Mouse (Mus musculus) hindbrain, embryonic 13.5 days (tissue): ENCODE measurements at regions not wholly inside any gene's neighbourhood (a gene's known extent, or its start where the extent isn't known, plus 50 kb on each side); places are given as distances from the start of the nearest gene placed in this dataset.

Source experiments
- ATAC-seq: fragments of 200-750 bp; cut with Nextera tagmentation; 2 replicates; pipeline ENCODE4 v1.8.0; 2017; ENCODE audit warnings: moderate TSS enrichment; ENCODE audit not compliant: low FRiP score
- H3K27ac ChIP-seq: fragments of 300-500 bp; sonication (generic); 2 replicates; pipeline ENCODE4 v1.5.1; 2015; ENCODE audit warnings: inconsistent platforms, mild to moderate bottlenecking, moderate library complexity
- H3K27me3 ChIP-seq: fragments of 300-500 bp; sonication (generic); 2 replicates; pipeline ENCODE4 v1.6.1; 2015; ENCODE audit warnings: mild to moderate bottlenecking, inconsistent platforms
- H3K36me3 ChIP-seq: fragments of 300-500 bp; sonication (generic); 2 replicates; pipeline ENCODE4 v1.6.1; 2015; ENCODE audit warnings: mild to moderate bottlenecking, inconsistent platforms
- H3K4me1 ChIP-seq: fragments of 300-500 bp; sonication (generic); replicated peaks from 2 replicates; pipeline ENCODE4 v1.6.1; 2015; ENCODE audit warnings: inconsistent platforms
- H3K4me2 ChIP-seq: fragments of 300-500 bp; sonication (generic); 2 replicates; pipeline ENCODE4 v1.6.1; 2015; ENCODE audit warnings: inconsistent platforms, mild to moderate bottlenecking, moderate library complexity
- H3K4me3 ChIP-seq: fragments of 300-500 bp; sonication (generic); 2 replicates; pipeline ENCODE4 v1.5.1; 2015; ENCODE audit warnings: mild to moderate bottlenecking, inconsistent platforms
- H3K9ac ChIP-seq: fragments of 300-500 bp; sonication (generic); 2 replicates; pipeline ENCODE4 v1.6.1; 2015; ENCODE audit warnings: mild to moderate bottlenecking, inconsistent platforms
- H3K9me3 ChIP-seq: fragments of 300-500 bp; sonication (generic); 2 replicates; pipeline ENCODE4 v1.6.1; 2016; ENCODE audit warnings: inconsistent platforms
- whole genome bisulfite sequencing: fragments of 180-500 bp; shearing (Covaris S2); methylation state at CpG from one replicate; pipeline ENCODE4 v1.1.7; 2015; 5-methylcytosine and 5-hydroxymethylcytosine counted together

GRCm38 (mm10) chr12:12812873-12813272, 128.8 kb downstream of the Mycn start:
- H3K36me3 ChIP-seq = no peaks in the 10 kb centered on the region
- H3K9me3 ChIP-seq = no peaks in the 10 kb centered on the region
- H3K27ac ChIP-seq = peak overlapping the region; percentile 55
- peaks cover 27% of the 10 kb centered on the region for H3K4me1 ChIP-seq
- H3K4me3 ChIP-seq = no peak overlapping the region
- no peaks in the 10 kb centered on the region for H3K27me3 ChIP-seq
- 18% methylated on average over 6 of the region's 6 CpGs for WGBS
- H3K4me2 ChIP-seq = no peak overlapping the region
- peak; percentile 64 for ATAC-seq
- H3K9ac ChIP-seq = no peak overlapping the region

DNA sequence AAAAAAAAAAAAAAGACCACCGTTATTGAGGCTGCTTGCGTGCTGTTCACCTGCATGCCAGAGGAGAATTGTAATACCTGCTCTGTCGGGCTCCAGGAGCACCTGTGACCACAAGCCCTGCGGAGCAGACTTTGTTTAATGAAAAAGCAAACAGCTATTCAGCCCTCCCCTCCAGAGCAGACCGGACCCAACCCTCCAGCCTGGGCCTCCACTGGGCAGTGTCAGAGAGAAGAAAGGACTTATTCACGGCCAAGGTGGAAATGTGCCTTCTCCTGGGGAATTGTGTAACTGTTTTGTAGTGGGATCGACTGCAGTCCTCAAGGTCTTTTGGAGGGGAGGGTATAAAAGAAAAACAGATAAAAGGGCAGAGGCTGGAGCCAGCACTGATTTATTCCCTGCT, 130.8 kb downstream of the Mycn start:
- Histone ChIP-seq H3K27me3 (no peaks in the 10 kb centered on the region), H3K4me1 (peaks cover 27% of the 10 kb centered on the region), H3K9me3 (no peaks in the 10 kb centered on the region), H3K4me2 (peak overlapping the region; percentile 31), H3K9ac (0 out of 2 replicates have a peak overlapping the region, but pooled peaks have one; percentile 51), H3K36me3 (no peaks in the 10 kb centered on the region), H3K4me3 (no peak overlapping the region), H3K27ac (peak overlapping the region; percentile 81)
- no peak for ATAC-seq
- WGBS = 5% methylated on average over 7 of the region's 7 CpGs

GRCm38 (mm10) chr12:12810159-12810885, 131.4 kb downstream of the Mycn start:
- H3K27me3 ChIP-seq = no peaks in the 10 kb centered on the region
- H3K9me3 ChIP-seq = no peaks in the 10 kb centered on the region
- H3K36me3 ChIP-seq = no peaks in the 10 kb centered on the region
- no peak overlapping the region for H3K4me3 ChIP-seq
- peaks cover 27% of the 10 kb centered on the region for H3K4me1 ChIP-seq
- ATAC-seq = peak; percentile 69
- H3K9ac ChIP-seq = peak overlapping the region; percentile 51
- H3K27ac ChIP-seq = peak overlapping the region; percentile 81
- H3K4me2 ChIP-seq = peak overlapping the region; percentile 31
- 2% methylated on average over 16 of the region's 16 CpGs for WGBS

DNA sequence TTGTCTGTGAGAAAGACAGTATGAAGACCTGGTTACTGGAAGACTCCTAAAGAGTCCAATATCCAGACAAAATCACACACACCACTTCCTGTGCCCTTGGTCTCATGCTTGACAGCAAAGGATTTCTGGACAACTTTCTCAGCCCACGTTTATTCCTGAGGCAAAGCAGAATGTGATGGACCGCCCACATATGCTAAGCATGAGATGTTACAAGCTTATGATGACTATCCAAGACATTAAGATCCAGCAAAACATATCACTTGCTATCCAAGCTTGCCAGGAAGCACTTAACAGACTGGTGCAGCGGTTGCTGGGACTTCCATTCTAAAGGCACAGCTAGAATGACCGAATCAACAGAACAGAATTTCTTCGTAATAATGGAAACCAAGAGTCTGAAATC, 133.6 kb downstream of the Mycn start:
- H3K4me3 ChIP-seq = no peak overlapping the region
- no peak overlapping the region for H3K9ac ChIP-seq
- no peaks in the 10 kb centered on the region for H3K9me3 ChIP-seq
- H3K27ac ChIP-seq = no peak overlapping the region
- H3K36me3 ChIP-seq = no peaks in the 10 kb centered on the region
- 91% methylated on average over 5 of the region's 5 CpGs for WGBS
- peaks cover 33% of the 10 kb centered on the region for H3K4me1 ChIP-seq
- no peak for ATAC-seq
- H3K4me2 ChIP-seq = no peak overlapping the region
- H3K27me3 ChIP-seq = no peaks in the 10 kb centered on the region

DNA sequence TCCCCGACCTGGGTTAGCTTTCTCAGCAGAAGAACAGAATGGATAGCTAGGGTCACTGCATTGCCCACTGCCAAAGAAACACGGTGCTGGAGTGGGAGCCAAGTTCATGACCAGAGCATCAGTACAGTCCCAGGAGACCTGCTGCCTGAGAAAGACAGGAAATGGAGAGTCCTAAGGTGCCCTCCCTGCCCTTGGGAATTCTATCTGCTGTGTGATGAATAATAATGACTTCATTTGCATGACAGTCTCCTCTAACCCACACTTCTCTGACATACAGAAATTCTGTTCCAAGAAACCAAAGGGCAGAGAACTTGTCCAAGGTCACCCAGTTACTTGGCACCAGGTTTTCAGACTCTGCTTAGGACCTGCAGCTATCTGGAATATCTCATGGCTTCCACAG, 138.1 kb downstream of the Mycn start:
- 37% methylated on average over 2 of the region's 2 CpGs for WGBS
- Histone ChIP-seq H3K9me3 (no peaks in the 10 kb centered on the region), H3K27me3 (no peaks in the 10 kb centered on the region), H3K4me1 (peaks cover 13% of the 10 kb centered on the region), H3K27ac (no peak overlapping the region), H3K4me3 (no peak overlapping the region), H3K36me3 (no peaks in the 10 kb centered on the region), H3K4me2 (no peak overlapping the region), H3K9ac (no peak overlapping the region)
- no peak for ATAC-seq

- Histone ChIP-seq H3K4me2 (no peak overlapping the region), H3K4me3 (no peak overlapping the region), H3K9ac (peak overlapping the region; percentile 51; the same call in 1 of the 2 replicates), H3K9me3 (no peaks in the 10 kb centered on the region), H3K36me3 (no peaks in the 10 kb centered on the region), H3K27me3 (no peaks in the 10 kb centered on the region), H3K27ac (no peak overlapping the region), H3K4me1 (peaks cover 13% of the 10 kb centered on the region)
- peak; percentile 60 for ATAC-seq
- 7% methylated on average over 11 of the region's 11 CpGs for WGBS
Measured at GRCm38 (mm10) chr12:12802396-12802795, 139.3 kb downstream of the Mycn start.

- WGBS = 53% methylated on average over 11 of the region's 11 CpGs
- peaks cover 13% of the 10 kb centered on the region for H3K4me1 ChIP-seq
- H3K9me3 ChIP-seq = no peaks in the 10 kb centered on the region
- H3K27me3 ChIP-seq = peaks cover 2% of the 10 kb centered on the region; the same call in 1 of the 2 replicates
- no peak overlapping the region for H3K4me2 ChIP-seq
- no peaks in the 10 kb centered on the region for H3K36me3 ChIP-seq
- H3K9ac ChIP-seq = no peak overlapping the region
- H3K4me3 ChIP-seq = no peak overlapping the region
- no peak overlapping the region for H3K27ac ChIP-seq
- ATAC-seq = no peak
Measured at GRCm38 (mm10) chr12:12801700-12802099, 140.0 kb downstream of the Mycn start.

- H3K4me2 ChIP-seq = no peak overlapping the region
- H3K36me3 ChIP-seq = no peaks in the 10 kb centered on the region
- ATAC-seq = no peak
- no peak overlapping the region for H3K9ac ChIP-seq
- peaks cover 13% of the 10 kb centered on the region for H3K4me1 ChIP-seq
- peaks cover 5% of the 10 kb centered on the region; the same call in 1 of the 2 replicates for H3K27me3 ChIP-seq
- no peak overlapping the region for H3K27ac ChIP-seq
- 94% methylated on average over 6 of the region's 6 CpGs for WGBS
- no peak overlapping the region for H3K4me3 ChIP-seq
- no peaks in the 10 kb centered on the region for H3K9me3 ChIP-seq
Measured at GRCm38 (mm10) chr12:12800120-12800519, 141.6 kb downstream of the Mycn start.

DNA sequence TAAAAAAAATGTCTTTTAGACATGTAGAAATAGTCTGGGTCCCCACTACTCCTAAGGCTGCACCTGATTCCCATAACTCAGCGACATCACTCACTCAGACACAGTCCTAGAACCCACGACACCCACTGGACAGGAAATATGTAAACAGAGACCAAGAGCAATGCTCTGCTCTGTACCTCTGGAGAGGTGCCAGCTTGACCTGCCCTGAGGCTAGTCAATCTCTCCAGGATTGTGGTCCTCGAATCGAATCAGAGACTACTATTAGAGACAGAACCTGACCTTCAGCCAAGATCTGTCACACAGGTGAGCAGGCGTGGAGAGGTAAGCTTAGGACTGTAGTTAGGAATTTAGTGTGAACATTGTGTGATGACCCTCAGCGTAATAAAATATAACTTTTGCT, 152.7 kb downstream of the Mycn start:
- ATAC-seq = no peak
- H3K27me3 ChIP-seq = peaks cover 33% of the 10 kb centered on the region
- H3K4me3 ChIP-seq = no peak overlapping the region
- no peak overlapping the region for H3K27ac ChIP-seq
- H3K4me1 ChIP-seq = peaks cover 26% of the 10 kb centered on the region
- 89% methylated on average over 6 of the region's 6 CpGs for WGBS
- H3K4me2 ChIP-seq = no peak overlapping the region
- H3K9me3 ChIP-seq = no peaks in the 10 kb centered on the region
- no peaks in the 10 kb centered on the region for H3K36me3 ChIP-seq
- no peak overlapping the region for H3K9ac ChIP-seq

- peak overlapping the region; percentile 29; the same call in 1 of the 2 replicates for H3K4me3 ChIP-seq
- H3K9ac ChIP-seq = peak overlapping the region; percentile 51; the same call in 1 of the 2 replicates
- H3K27ac ChIP-seq = no peak overlapping the region
- H3K36me3 ChIP-seq = no peaks in the 10 kb centered on the region
- peak; percentile 43; the same call in 1 of the 2 replicates for ATAC-seq
- 21% methylated on average over 13 of the region's 13 CpGs for WGBS
- no peaks in the 10 kb centered on the region for H3K9me3 ChIP-seq
- peaks cover 33% of the 10 kb centered on the region for H3K27me3 ChIP-seq
- H3K4me2 ChIP-seq = peak overlapping the region; percentile 47
- peaks cover 26% of the 10 kb centered on the region for H3K4me1 ChIP-seq
Measured at GRCm38 (mm10) chr12:12788263-12788852, 153.4 kb downstream of the Mycn start.

DNA sequence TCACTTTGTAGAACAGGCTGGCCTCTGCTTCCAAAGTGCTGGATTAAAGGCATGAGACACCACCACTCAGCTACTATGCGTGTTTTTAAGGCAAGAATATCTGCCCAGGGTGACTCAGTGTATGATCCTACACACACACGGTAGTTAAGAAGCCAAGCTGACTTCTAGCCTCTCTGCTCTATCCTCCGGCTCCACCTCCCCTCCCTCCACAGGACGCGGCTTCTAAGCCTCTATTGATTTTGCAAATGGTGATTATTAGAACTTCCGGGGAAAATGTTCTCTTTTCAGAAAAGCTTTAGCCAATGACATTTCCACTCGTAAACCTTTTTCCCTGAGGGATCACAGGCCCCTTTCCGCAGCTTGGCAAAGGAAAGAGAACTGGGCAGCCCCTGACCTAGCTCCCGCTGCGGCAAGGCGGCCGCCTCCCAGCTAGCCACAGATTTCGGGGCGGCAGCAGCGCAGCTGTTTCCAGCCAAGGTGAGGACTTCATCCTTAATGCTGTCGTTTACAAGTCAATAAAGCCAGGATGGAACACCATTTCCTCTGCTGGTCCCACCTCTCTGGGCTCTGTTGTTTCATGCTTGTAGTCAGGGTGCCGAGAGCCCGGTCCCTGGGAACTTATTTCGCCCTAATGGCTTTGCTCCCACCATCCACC, 154.0 kb downstream of the Mycn start:
- peaks cover 26% of the 10 kb centered on the region for H3K4me1 ChIP-seq
- ATAC-seq = no peak
- H3K4me3 ChIP-seq = peak overlapping the region; percentile 29
- peak overlapping the region; percentile 51; the same call in 1 of the 2 replicates for H3K9ac ChIP-seq
- H3K9me3 ChIP-seq = no peaks in the 10 kb centered on the region
- H3K4me2 ChIP-seq = peak overlapping the region; percentile 47
- H3K27me3 ChIP-seq = peaks cover 35% of the 10 kb centered on the region
- no peak overlapping the region for H3K27ac ChIP-seq
- H3K36me3 ChIP-seq = no peaks in the 10 kb centered on the region
- WGBS = 4% methylated on average over 19 of the region's 19 CpGs

DNA sequence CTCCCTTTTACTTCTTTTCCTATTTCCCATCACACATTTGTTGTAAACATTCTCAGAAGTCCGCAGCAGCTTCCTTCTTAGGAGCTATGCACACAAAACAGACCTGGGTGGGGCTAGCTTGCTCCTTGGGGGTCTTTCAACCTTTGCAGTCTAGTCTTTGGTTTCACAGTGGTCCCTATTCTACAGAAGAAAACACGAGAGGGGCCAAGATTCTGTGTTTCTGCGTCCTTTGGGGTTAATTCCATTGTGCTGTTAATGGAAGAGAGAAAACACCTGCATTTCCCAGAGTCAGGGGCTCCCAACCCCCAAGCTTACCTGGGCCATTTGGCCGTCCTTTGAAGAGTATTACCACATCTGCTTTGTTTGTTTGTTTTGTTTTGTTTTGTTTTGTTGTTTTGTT, 154.6 kb downstream of the Mycn start:
- Histone ChIP-seq H3K4me2 (no peak overlapping the region), H3K4me3 (no peak overlapping the region), H3K27me3 (peaks cover 38% of the 10 kb centered on the region), H3K36me3 (no peaks in the 10 kb centered on the region), H3K9me3 (no peaks in the 10 kb centered on the region), H3K4me1 (peaks cover 25% of the 10 kb centered on the region), H3K9ac (no peak overlapping the region), H3K27ac (no peak overlapping the region)
- 37% methylated on average over 4 of the region's 4 CpGs for WGBS
- no peak for ATAC-seq
